Mouse (Mus musculus) colon, adult 2 months (tissue): ENCODE data around the gene Vps4b. TPM values are rescaled to one million over a fixed set of nuclear protein-coding genes. Genes with fewer than 3 reads are reported as not detected.

Experiments used
- polyA plus RNA-seq: library from polyadenylated mRNA; depleted of rRNA; stranded (reverse); fragments of >200 nt; gene quantifications from 2 replicates; pipeline ENCODE4 v1.2.3, GENCODE M21; 2012; rRNA removed

Gene Vps4b
- 17.0 and 23.3 TPM in 2 replicates for polyA plus RNA-seq

GRCm38 (mm10) chr1:106796542-106796924, at the start of gene Vps4b:
TSS of gene Vps4b (minus strand) at chr1:106796728.

DNA sequence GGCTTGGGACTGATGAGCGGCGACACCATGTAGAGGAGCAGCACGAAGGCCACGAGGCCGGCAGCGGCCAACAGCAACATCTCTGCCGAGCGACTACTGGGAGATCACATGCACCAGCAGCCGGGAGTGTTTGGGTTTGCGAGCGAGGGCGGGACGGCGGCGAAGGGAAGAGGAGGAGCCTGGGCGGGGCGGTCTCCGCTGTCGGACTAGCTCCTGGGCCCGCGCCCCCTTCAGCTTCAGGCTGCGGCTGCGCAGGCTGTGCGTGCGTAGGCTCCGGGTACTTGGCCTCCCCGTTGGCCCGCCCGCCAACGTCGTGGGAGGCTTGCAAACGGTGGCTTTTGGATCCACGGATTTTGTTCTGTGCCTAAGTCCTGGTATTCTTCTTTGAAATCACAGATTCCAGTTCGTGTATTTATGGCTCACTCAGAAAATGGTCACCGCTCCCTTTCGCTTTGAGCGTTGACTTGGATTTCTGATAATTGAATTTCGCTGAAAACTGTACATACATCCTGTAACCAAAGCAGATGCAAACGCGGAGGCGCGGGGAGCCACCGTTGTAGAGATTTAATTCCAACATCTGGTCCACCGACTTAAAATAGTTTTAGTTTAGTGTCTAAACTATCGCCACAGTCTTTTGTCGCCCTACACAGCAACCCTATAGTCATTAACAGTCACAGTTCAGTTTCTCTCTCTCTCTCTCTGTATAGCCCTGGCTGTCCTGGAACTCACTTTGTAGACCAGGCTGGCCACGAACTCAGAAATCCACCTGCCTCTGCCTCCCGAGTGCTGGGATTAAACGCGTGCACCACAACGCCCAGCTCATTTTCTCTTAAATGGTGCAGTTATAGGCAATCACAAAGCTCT, 36.7 kb downstream of the Vps4b start, which contains the start of gene Kdsr:
Kdsr (minus strand) TSS at position 156 of the 864 bp plus-strand sequence.

Other genes with a start within 250 kb of the Vps4b start
- 2.9 and 3.7 TPM in 2 replicates for gene Bcl2, start 82.5 kb downstream of the Vps4b start, polyA plus RNA-seq
- 21.6 and 23.0 TPM in 2 replicates for gene Kdsr, start 37.0 kb downstream of the Vps4b start, polyA plus RNA-seq
- gene Serpinb5, start 64.4 kb upstream of the Vps4b start, polyA plus RNA-seq: 4.6 and 5.2 TPM in 2 replicates
- not detected in 2 replicates for gene Serpinb12, start 137.7 kb upstream of the Vps4b start, polyA plus RNA-seq
- gene Serpinb13, start 184.3 kb upstream of the Vps4b start, polyA plus RNA-seq: not detected in 2 replicates